Mouse (Mus musculus) forebrain, embryonic 12.5 days (tissue): ENCODE measurements at regions not wholly inside any gene's neighbourhood (a gene's known extent, or its start where the extent isn't known, plus 50 kb on each side); places are given as distances from the start of the nearest gene placed in this dataset.

Experiments
- ATAC-seq: fragments of 200-750 bp; cut with Nextera tagmentation; 2 replicates; pipeline ENCODE4 v1.8.0; 2017; ENCODE audit warnings: moderate TSS enrichment; ENCODE audit not compliant: low FRiP score
- H3K27ac ChIP-seq: fragments of 300-500 bp; sonication (generic); 2 replicates; pipeline ENCODE4 v1.5.1; 2016; ENCODE audit warnings: mild to moderate bottlenecking
- H3K27me3 ChIP-seq: fragments of 300-500 bp; sonication (generic); 2 replicates; pipeline ENCODE4 v1.6.1; 2016; ENCODE audit warnings: mild to moderate bottlenecking
- H3K36me3 ChIP-seq: fragments of 300-500 bp; sonication (generic); replicated peaks from 2 replicates; pipeline ENCODE4 v1.6.1; 2016; ENCODE audit warnings: mild to moderate bottlenecking
- H3K4me1 ChIP-seq: fragments of 300-500 bp; sonication (generic); 2 replicates; pipeline ENCODE4 v1.6.1; 2016
- H3K4me2 ChIP-seq: fragments of 300-500 bp; sonication (generic); 2 replicates; pipeline ENCODE4 v1.6.1; 2016; ENCODE audit warnings: mild to moderate bottlenecking, moderate library complexity
- H3K4me3 ChIP-seq: fragments of 300-500 bp; sonication (generic); replicated peaks from 2 replicates; pipeline ENCODE4 v1.5.1; 2016; ENCODE audit warnings: mild to moderate bottlenecking
- H3K9ac ChIP-seq: fragments of 300-500 bp; sonication (generic); 2 replicates; pipeline ENCODE4 v1.6.1; 2016; ENCODE audit warnings: mild to moderate bottlenecking
- H3K9me3 ChIP-seq: fragments of 300-500 bp; sonication (generic); 2 replicates; pipeline ENCODE4 v1.6.1; 2016
- WGBS: fragments of 180-500 bp; shearing (Covaris S2); methylation state at CpG from one replicate; pipeline ENCODE4 v1.1.7; 2016; 5-methylcytosine and 5-hydroxymethylcytosine counted together

DNA sequence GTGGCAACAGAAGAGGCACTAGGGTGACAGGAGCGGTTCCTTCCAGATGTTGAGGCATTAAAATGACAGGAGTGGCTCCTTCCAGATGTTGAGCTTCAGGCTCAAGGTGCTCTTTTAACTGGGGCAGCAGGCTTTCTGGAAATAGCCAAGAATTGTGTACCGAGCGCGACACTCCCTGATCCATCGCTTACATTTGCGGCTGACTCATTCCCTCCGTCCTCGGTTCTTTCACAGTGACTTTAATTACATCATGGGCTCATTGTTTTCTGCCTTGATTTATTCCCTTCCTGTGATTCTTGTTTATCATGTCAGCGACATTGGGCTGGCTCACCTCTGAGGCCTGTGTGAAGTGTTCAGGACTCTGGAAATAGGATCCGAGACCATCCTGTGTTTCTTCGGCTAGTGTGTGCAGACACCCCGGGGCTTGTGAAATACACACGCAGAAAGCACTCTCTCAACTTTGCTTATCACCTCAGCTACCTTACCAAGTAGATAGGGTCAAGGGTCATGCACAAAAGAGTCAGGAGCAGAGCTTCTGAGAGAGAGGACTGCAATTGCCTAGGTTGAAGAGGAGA is 63.1 kb upstream of the Slc35c1 start:
- Histone ChIP-seq H3K4me2 (no peak overlapping the region), H3K36me3 (no peaks in the 10 kb centered on the region), H3K9ac (no peak overlapping the region), H3K4me3 (no peak overlapping the region), H3K27me3 (no peaks in the 10 kb centered on the region), H3K27ac (no peak overlapping the region), H3K9me3 (no peaks in the 10 kb centered on the region), H3K4me1 (peaks cover 9% of the 10 kb centered on the region; the same call in 1 of the 2 replicates)
- WGBS = 89% methylated on average over 13 of the region's 13 CpGs
- ATAC-seq = no peak

DNA sequence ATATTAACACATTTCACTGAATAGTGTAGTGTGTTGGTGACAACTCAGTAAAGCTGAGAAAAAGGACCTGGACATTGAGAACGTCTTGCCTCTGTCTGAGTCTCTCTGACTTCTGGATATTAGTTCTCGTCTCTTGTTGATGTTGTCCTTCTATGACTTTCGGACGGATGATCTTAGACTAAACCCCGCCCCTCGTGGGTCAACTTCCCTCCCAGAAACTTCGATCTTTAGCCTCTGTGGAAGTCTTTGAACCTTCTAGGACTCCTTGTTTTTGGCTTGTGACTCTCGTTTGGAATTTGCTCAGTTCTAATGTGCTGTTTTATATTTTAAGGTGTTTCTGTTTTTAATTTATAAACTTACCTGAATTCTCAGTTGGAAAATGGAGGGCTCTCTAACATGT is 61.2 kb upstream of the Slc35c1 start:
- Histone ChIP-seq H3K27me3 (no peaks in the 10 kb centered on the region), H3K4me3 (no peak overlapping the region), H3K36me3 (no peaks in the 10 kb centered on the region), H3K4me1 (peaks cover 6% of the 10 kb centered on the region; the same call in 1 of the 2 replicates), H3K9me3 (no peaks in the 10 kb centered on the region), H3K4me2 (no peak overlapping the region), H3K27ac (no peak overlapping the region), H3K9ac (no peak overlapping the region)
- 87% methylated on average over 8 of the region's 8 CpGs for WGBS
- ATAC-seq = no peak

DNA sequence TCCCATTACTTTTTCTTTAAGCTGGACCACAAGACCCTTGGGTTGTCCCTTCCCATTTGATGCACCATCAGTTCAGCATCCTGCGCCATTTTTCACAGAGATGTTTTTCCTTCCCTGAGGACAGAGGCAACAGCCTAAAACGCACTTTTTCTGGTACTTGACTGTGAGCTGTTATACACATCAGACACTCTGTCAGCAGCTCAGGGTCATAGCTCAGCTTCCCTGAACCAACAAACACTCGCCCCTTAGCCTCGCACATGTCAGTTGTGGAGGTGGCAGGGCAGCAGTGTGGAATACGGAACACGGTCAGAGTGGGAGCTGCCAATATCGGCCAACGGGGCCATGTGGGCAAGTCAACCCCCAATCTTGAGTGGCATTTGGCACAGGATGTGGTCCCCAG is 59.1 kb upstream of the Slc35c1 start:
- ATAC-seq = no peak
- H3K27ac ChIP-seq = no peak overlapping the region
- H3K9me3 ChIP-seq = no peaks in the 10 kb centered on the region
- no peaks in the 10 kb centered on the region for H3K36me3 ChIP-seq
- no peak overlapping the region for H3K9ac ChIP-seq
- H3K4me3 ChIP-seq = no peak overlapping the region
- H3K4me2 ChIP-seq = no peak overlapping the region
- no peaks in the 10 kb centered on the region for H3K4me1 ChIP-seq
- H3K27me3 ChIP-seq = 0 out of 2 replicates have a peak, but pooled peaks cover 3% of the 10 kb centered on the region
- WGBS = 92% methylated on average over 8 of the region's 8 CpGs

DNA sequence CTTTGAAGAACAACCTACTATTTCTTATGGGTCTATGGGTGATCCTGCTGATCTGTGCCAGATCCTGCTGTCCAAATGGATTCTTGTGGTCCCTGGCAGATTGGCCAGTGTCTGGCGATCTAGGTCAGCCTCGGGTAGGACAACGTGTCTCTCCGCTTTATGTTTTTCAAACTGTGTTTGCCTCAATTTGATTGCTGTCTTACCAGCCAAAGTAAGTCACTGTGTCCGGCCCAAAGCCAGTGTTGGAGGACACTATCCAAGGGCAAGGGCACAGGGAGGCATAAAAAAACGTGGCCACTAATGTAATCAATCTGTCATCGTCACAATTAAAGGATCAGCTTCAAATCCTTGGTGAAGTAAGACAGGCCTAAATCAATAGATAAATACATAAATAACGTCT is 58.6 kb upstream of the Slc35c1 start:
- Histone ChIP-seq H3K4me2 (no peak overlapping the region), H3K4me1 (no peaks in the 10 kb centered on the region), H3K27ac (no peak overlapping the region), H3K27me3 (0 out of 2 replicates have a peak, but pooled peaks cover 3% of the 10 kb centered on the region), H3K9ac (no peak overlapping the region), H3K4me3 (no peak overlapping the region), H3K36me3 (no peaks in the 10 kb centered on the region), H3K9me3 (no peaks in the 10 kb centered on the region)
- 87% methylated on average over 8 of the region's 8 CpGs for WGBS
- no peak for ATAC-seq

DNA sequence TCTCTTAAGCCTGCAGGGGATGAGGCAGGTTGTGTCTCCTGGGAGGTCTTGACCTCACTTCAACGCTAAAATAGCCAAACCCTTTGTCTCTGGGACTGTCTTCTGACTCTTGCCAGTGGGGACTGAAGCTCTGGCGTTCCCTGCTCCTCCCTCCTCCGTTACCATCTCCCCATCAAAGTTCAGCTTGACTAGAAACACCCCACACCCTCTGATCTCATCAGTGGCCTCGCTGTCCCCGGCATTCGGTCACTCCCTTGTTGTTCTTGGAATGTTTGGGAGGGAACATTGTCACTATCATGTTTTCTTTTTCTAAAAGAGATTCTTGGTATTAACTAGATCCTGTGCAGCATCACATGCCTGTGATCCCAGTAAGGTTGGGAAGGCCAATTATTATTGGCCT is 54.6 kb upstream of the Slc35c1 start:
- Histone ChIP-seq H3K4me3 (no peak overlapping the region), H3K27ac (no peak overlapping the region), H3K4me2 (no peak overlapping the region), H3K27me3 (0 out of 2 replicates have a peak, but pooled peaks cover 3% of the 10 kb centered on the region), H3K36me3 (no peaks in the 10 kb centered on the region), H3K4me1 (no peaks in the 10 kb centered on the region), H3K9ac (no peak overlapping the region), H3K9me3 (no peaks in the 10 kb centered on the region)
- no peak for ATAC-seq
- 65% methylated on average over 6 of the region's 6 CpGs for WGBS

DNA sequence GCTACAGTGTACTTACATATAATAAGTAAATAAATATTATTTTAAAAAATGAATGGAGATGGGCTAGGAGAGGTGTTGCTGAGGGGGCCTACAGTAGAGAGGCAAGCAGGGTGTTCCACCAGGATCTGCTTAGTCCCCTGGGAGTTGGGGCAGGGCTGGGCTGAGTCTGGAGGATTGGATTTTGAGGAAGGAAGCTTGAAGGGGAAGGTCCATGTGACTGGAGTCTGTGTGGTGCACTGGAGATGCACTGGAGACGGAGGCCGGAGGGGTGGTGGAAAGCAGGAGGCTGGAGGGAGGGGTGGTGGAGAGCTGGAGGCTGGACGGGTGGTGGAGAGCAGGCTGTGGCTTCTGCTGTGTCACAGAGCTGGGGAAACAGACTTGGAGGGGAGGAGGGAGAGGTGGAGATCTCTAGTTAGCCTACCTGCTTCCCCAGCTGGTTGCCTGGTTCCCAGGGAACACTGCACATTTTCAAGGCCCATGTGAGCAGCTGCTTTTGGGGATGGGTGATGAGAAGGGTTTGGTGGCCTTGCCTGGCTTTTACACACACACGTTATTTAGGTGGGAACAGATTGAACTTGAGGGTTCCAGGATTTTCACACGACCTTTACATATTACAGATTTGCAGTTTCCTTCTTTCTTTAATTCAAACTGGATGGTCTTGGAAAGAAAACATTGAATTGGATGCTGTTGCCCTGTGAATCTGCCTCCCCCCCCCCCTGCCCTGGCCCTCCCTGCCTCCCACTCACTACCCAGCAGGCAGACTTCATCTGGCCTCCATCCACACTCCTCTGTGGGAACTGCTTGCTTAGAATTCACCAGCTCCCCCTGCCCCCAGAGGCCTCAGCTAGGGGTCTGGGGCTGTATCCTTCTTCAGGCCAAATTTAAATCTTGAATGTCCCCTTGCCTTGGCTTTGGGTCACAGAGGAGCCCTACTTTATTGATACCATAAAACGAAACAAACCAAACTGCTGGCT is 51.7 kb upstream of the Slc35c1 start:
- ATAC-seq = no peak
- no peak overlapping the region for H3K4me3 ChIP-seq
- H3K27ac ChIP-seq = no peak overlapping the region
- no peaks in the 10 kb centered on the region for H3K9me3 ChIP-seq
- no peak overlapping the region for H3K4me2 ChIP-seq
- no peaks in the 10 kb centered on the region for H3K4me1 ChIP-seq
- H3K9ac ChIP-seq = no peak overlapping the region
- WGBS = 76% methylated on average over 6 of the region's 6 CpGs
- 0 out of 2 replicates have a peak, but pooled peaks cover 3% of the 10 kb centered on the region for H3K27me3 ChIP-seq
- no peaks in the 10 kb centered on the region for H3K36me3 ChIP-seq
